Mouse (Mus musculus): ENCODE results near the gene Prss37. TPM values are rescaled to one million over a fixed set of nuclear protein-coding genes. Genes with fewer than 3 reads are reported as not detected.

Prss37 gene
- polyA plus RNA-seq (2014; fragmentation: Nextera tagmentation; extraction: Ambion mirVana) = not detected in 2 replicates

- Histone ChIP-seq H3K27me3 (ENCODE audit: control insufficient read depth, insufficient read depth, low read length) (no peaks in the 10 kb centered on the region), H3K9ac (replicated peaks; ENCODE audit: low read depth, low read length) (no peak within 1 kb of the TSS), H3K36me3 (ENCODE audit: control insufficient read depth, insufficient read depth, low read length) (no peaks in the 10 kb centered on the region), H3K27ac (ENCODE audit: low read length) (no peak within 1 kb of the TSS), H3K9me3 (ENCODE audit: control insufficient read depth, low read depth, low read length) (no peaks in the 10 kb centered on the region), H3K4me2 (replicated peaks; ENCODE audit: low read depth, low read length) (no peak within 1 kb of the TSS), H3K4me1 (ENCODE audit: control insufficient read depth, insufficient read depth, low read length) (no peaks in the 10 kb centered on the region), H3K4me3 (ENCODE audit: low read depth, low read length) (no peak within 1 kb of the TSS)
- ATAC-seq (ENCODE audit: insufficient number of reproducible peaks, insufficient read depth, low FRiP score, low read depth) = no peak
- 59% methylated on average over 1 of the region's 1 CpGs for WGBS
These were observed at the start of gene Prss37 for GRCm38 (mm10) chr6:40519408-40519807. TSS of gene Prss37 (minus strand) at chr6:40519508.

GRCm38 (mm10) chr6:40554950-40555349, 35.6 kb upstream of the Prss37 start, which contains the start of gene Olfr461:
TSS of gene Olfr461 (minus strand) at chr6:40555050.
- Histone ChIP-seq H3K27ac (ENCODE audit: low read length) (no peak within 1 kb of the TSS), H3K9ac (replicated peaks; ENCODE audit: low read depth, low read length) (no peak within 1 kb of the TSS), H3K4me1 (ENCODE audit: control insufficient read depth, insufficient read depth, low read length) (no peaks in the 10 kb centered on the region), H3K27me3 (ENCODE audit: control insufficient read depth, insufficient read depth, low read length) (no peaks in the 10 kb centered on the region), H3K36me3 (ENCODE audit: control insufficient read depth, insufficient read depth, low read length) (no peaks in the 10 kb centered on the region), H3K4me3 (ENCODE audit: low read depth, low read length) (no peak within 1 kb of the TSS), H3K4me2 (replicated peaks; ENCODE audit: low read depth, low read length) (no peak within 1 kb of the TSS), H3K9me3 (ENCODE audit: control insufficient read depth, low read depth, low read length) (no peaks in the 10 kb centered on the region)
- 85% methylated on average over 2 of the region's 2 CpGs for WGBS
- no peak for ATAC-seq (ENCODE audit: insufficient number of reproducible peaks, insufficient read depth, low FRiP score, low read depth)

GRCm38 (mm10) chr6:40544690-40545089, 25.4 kb upstream of the Prss37 start:
- H3K27me3 ChIP-seq (ENCODE audit: control insufficient read depth, insufficient read depth, low read length) = no peaks in the 10 kb centered on the region
- no peak overlapping the region for H3K9ac ChIP-seq (replicated peaks; ENCODE audit: low read depth, low read length)
- H3K4me1 ChIP-seq (ENCODE audit: control insufficient read depth, insufficient read depth, low read length) = no peaks in the 10 kb centered on the region
- 82% methylated on average over 10 of the region's 10 CpGs for WGBS
- H3K4me3 ChIP-seq (ENCODE audit: low read depth, low read length) = no peak overlapping the region
- H3K4me2 ChIP-seq (replicated peaks; ENCODE audit: low read depth, low read length) = no peak overlapping the region
- no peak for ATAC-seq (ENCODE audit: insufficient number of reproducible peaks, insufficient read depth, low FRiP score, low read depth)
- no peak overlapping the region for H3K27ac ChIP-seq (ENCODE audit: low read length)
- no peaks in the 10 kb centered on the region for H3K9me3 ChIP-seq (ENCODE audit: control insufficient read depth, low read depth, low read length)
- H3K36me3 ChIP-seq (ENCODE audit: control insufficient read depth, insufficient read depth, low read length) = no peaks in the 10 kb centered on the region

- H3K4me2 ChIP-seq (replicated peaks; ENCODE audit: low read depth, low read length) = no peak within 1 kb of the TSS
- H3K36me3 ChIP-seq (ENCODE audit: control insufficient read depth, insufficient read depth, low read length) = no peaks in the 10 kb centered on the region
- H3K4me3 ChIP-seq (ENCODE audit: low read depth, low read length) = no peak within 1 kb of the TSS
- H3K27ac ChIP-seq (ENCODE audit: low read length) = no peak within 1 kb of the TSS
- H3K9me3 ChIP-seq (ENCODE audit: control insufficient read depth, low read depth, low read length) = no peaks in the 10 kb centered on the region
- WGBS = 88% methylated on average over 3 of the region's 3 CpGs
- H3K9ac ChIP-seq (replicated peaks; ENCODE audit: low read depth, low read length) = no peak within 1 kb of the TSS
- H3K4me1 ChIP-seq (ENCODE audit: control insufficient read depth, insufficient read depth, low read length) = no peaks in the 10 kb centered on the region
- H3K27me3 ChIP-seq (ENCODE audit: control insufficient read depth, insufficient read depth, low read length) = no peaks in the 10 kb centered on the region
- no peak for ATAC-seq (ENCODE audit: insufficient number of reproducible peaks, insufficient read depth, low FRiP score, low read depth)
These were observed 26.1 kb downstream of the Prss37 start, which contains the start of gene Tas2r108 for GRCm38 (mm10) chr6:40493229-40493628. TSS of gene Tas2r108 (plus strand) at chr6:40493529.

GRCm38 (mm10) chr6:40490933-40491332, 28.4 kb downstream of the Prss37 start, which contains the start of gene Tas2r137:
TSS of gene Tas2r137 (plus strand) at chr6:40491233.
- H3K4me1 ChIP-seq (ENCODE audit: control insufficient read depth, insufficient read depth, low read length) = no peaks in the 10 kb centered on the region
- no peaks in the 10 kb centered on the region for H3K36me3 ChIP-seq (ENCODE audit: control insufficient read depth, insufficient read depth, low read length)

GRCm38 (mm10) chr6:40482318-40482717, 37.0 kb downstream of the Prss37 start:
- Histone ChIP-seq H3K36me3 (ENCODE audit: control insufficient read depth, insufficient read depth, low read length) (peaks cover 42% of the 10 kb centered on the region), H3K27ac (ENCODE audit: low read length) (no peak overlapping the region), H3K9me3 (ENCODE audit: control insufficient read depth, low read depth, low read length) (no peaks in the 10 kb centered on the region), H3K27me3 (ENCODE audit: control insufficient read depth, insufficient read depth, low read length) (no peaks in the 10 kb centered on the region), H3K4me3 (ENCODE audit: low read depth, low read length) (no peak overlapping the region), H3K4me2 (replicated peaks; ENCODE audit: low read depth, low read length) (no peak overlapping the region), H3K4me1 (ENCODE audit: control insufficient read depth, insufficient read depth, low read length) (no peaks in the 10 kb centered on the region), H3K9ac (replicated peaks; ENCODE audit: low read depth, low read length) (no peak overlapping the region)
- 87% methylated on average over 5 of the region's 5 CpGs for WGBS
- ATAC-seq (ENCODE audit: insufficient number of reproducible peaks, insufficient read depth, low FRiP score, low read depth) = no peak

More at GRCm38 (mm10) chr6:40490933-40491332, 28.4 kb downstream of the Prss37 start, which contains the start of gene Tas2r137:
- no peak within 1 kb of the TSS for H3K4me3 ChIP-seq (ENCODE audit: low read depth, low read length)
- H3K9me3 ChIP-seq (ENCODE audit: control insufficient read depth, low read depth, low read length) = no peaks in the 10 kb centered on the region
- H3K27me3 ChIP-seq (ENCODE audit: control insufficient read depth, insufficient read depth, low read length) = no peaks in the 10 kb centered on the region
- no peak within 1 kb of the TSS for H3K27ac ChIP-seq (ENCODE audit: low read length)
- H3K9ac ChIP-seq (replicated peaks; ENCODE audit: low read depth, low read length) = no peak within 1 kb of the TSS
- ATAC-seq (ENCODE audit: insufficient number of reproducible peaks, insufficient read depth, low FRiP score, low read depth) = no peak
- H3K4me2 ChIP-seq (replicated peaks; ENCODE audit: low read depth, low read length) = no peak within 1 kb of the TSS

GRCm38 (mm10) chr6:40479705-40480104, 39.6 kb downstream of the Prss37 start:
- H3K27me3 ChIP-seq (ENCODE audit: control insufficient read depth, insufficient read depth, low read length) = no peaks in the 10 kb centered on the region
- H3K4me1 ChIP-seq (ENCODE audit: control insufficient read depth, insufficient read depth, low read length) = no peaks in the 10 kb centered on the region
- ATAC-seq (ENCODE audit: insufficient number of reproducible peaks, insufficient read depth, low FRiP score, low read depth) = no peak
- H3K27ac ChIP-seq (ENCODE audit: low read length) = no peak overlapping the region
- no peak overlapping the region for H3K4me3 ChIP-seq (ENCODE audit: low read depth, low read length)
- 72% methylated on average over 1 of the region's 1 CpGs for WGBS
- no peak overlapping the region for H3K4me2 ChIP-seq (replicated peaks; ENCODE audit: low read depth, low read length)
- H3K9ac ChIP-seq (replicated peaks; ENCODE audit: low read depth, low read length) = no peak overlapping the region
- peaks cover 63% of the 10 kb centered on the region for H3K36me3 ChIP-seq (ENCODE audit: control insufficient read depth, insufficient read depth, low read length)
- no peaks in the 10 kb centered on the region; the same call in 1 of the 2 replicates for H3K9me3 ChIP-seq (ENCODE audit: control insufficient read depth, low read depth, low read length)

- no peak overlapping the region for H3K27ac ChIP-seq (ENCODE audit: low read length)
- peaks cover 4% of the 10 kb centered on the region; the same call in 1 of the 2 replicates for H3K4me1 ChIP-seq (ENCODE audit: control insufficient read depth, insufficient read depth, low read length)
- H3K9me3 ChIP-seq (ENCODE audit: control insufficient read depth, low read depth, low read length) = no peaks in the 10 kb centered on the region; the same call in 1 of the 2 replicates
- no peak for ATAC-seq (ENCODE audit: insufficient number of reproducible peaks, insufficient read depth, low FRiP score, low read depth)
- no peak overlapping the region for H3K4me2 ChIP-seq (replicated peaks; ENCODE audit: low read depth, low read length)
- H3K36me3 ChIP-seq (ENCODE audit: control insufficient read depth, insufficient read depth, low read length) = peaks cover 37% of the 10 kb centered on the region
- H3K27me3 ChIP-seq (ENCODE audit: control insufficient read depth, insufficient read depth, low read length) = no peaks in the 10 kb centered on the region
- 90% methylated on average over 4 of the region's 4 CpGs for WGBS
- no peak overlapping the region for H3K4me3 ChIP-seq (ENCODE audit: low read depth, low read length)
- no peak overlapping the region for H3K9ac ChIP-seq (replicated peaks; ENCODE audit: low read depth, low read length)
These were observed 43.2 kb downstream of the Prss37 start for GRCm38 (mm10) chr6:40476132-40476531.

- no peak for ATAC-seq (ENCODE audit: insufficient number of reproducible peaks, insufficient read depth, low FRiP score, low read depth)
- peak overlapping the region; percentile 95 for H3K27ac ChIP-seq (ENCODE audit: low read length)
- 0% methylated on average over 7 of the region's 7 CpGs for WGBS
- peaks cover 4% of the 10 kb centered on the region; the same call in 1 of the 2 replicates for H3K4me1 ChIP-seq (ENCODE audit: control insufficient read depth, insufficient read depth, low read length)
- H3K4me3 ChIP-seq (ENCODE audit: low read depth, low read length) = peak overlapping the region; percentile 77
- peak overlapping the region; percentile 67 for H3K4me2 ChIP-seq (replicated peaks; ENCODE audit: low read depth, low read length)
- H3K9ac ChIP-seq (replicated peaks; ENCODE audit: low read depth, low read length) = peak overlapping the region; percentile 80
- peaks cover 22% of the 10 kb centered on the region for H3K36me3 ChIP-seq (ENCODE audit: control insufficient read depth, insufficient read depth, low read length)
- H3K27me3 ChIP-seq (ENCODE audit: control insufficient read depth, insufficient read depth, low read length) = no peaks in the 10 kb centered on the region
- H3K9me3 ChIP-seq (ENCODE audit: control insufficient read depth, low read depth, low read length) = no peaks in the 10 kb centered on the region; the same call in 1 of the 2 replicates
These were observed 47.6 kb downstream of the Prss37 start for GRCm38 (mm10) chr6:40471720-40472010.

Measured in stomach, embryonic 14.5 days (tissue).